Mouse (Mus musculus) layer of hippocampus, adult 18-20 months (tissue): ENCODE measurements around the gene Scgb1b29. TPM values are rescaled to one million over a fixed set of nuclear protein-coding genes. Genes with fewer than 3 reads are reported as not detected.
"Not testable (repeated sequence)": the region's sequence is repeated elsewhere in the genome, so short reads cannot be mapped to it uniquely, and the experiment has no call there.

Experiments used
- DNase-seq, 2 experiments: peaks; one replicate each; pipeline ENCODE4 v3.0.0; 2022; ENCODE audit warnings: low spot score in 2 of 2
- long read RNA-seq: library from polyadenylated mRNA; stranded (forward); transcript quantifications from one replicate; pipeline ENCODE4 v2.0.0, GENCODE M21; 2021
- total RNA-seq, 2 experiments: library from RNA; stranded (reverse); gene quantifications; 2 replicates each; pipeline ENCODE4 v1.2.3; 2021

Gene Scgb1b29
- not detected for total RNA-seq
- long read RNA-seq = 0 reads

- DNase-seq = not testable (repeated sequence)
Measured at GRCm38 (mm10) chr7:32441241-32441640, at the start of gene Scgb1b29. Gene Scgb1b29, plus strand, starts transcription at chr7:32441541.

- not testable (repeated sequence) for DNase-seq
Measured at GRCm38 (mm10) chr7:32428636-32429035, 12.7 kb upstream of the Scgb1b29 start.

Other genes starting within 250 kb of the Scgb1b29 start
- gene Scgb2b11, start 230.4 kb upstream of the Scgb1b29 start, total RNA-seq = not detected
- gene Scgb1b11, start 218.7 kb upstream of the Scgb1b29 start, total RNA-seq = not detected
- not detected for gene Scgb2b12, start 114.3 kb upstream of the Scgb1b29 start, total RNA-seq
- gene Scgb1b12, start 107.4 kb upstream of the Scgb1b29 start, total RNA-seq = not detected